Mouse (Mus musculus): Measurements from ENCODE around the gene Snx29. TPM values are rescaled to one million over a fixed set of nuclear protein-coding genes. Genes with fewer than 3 reads are reported as not detected.

Gene Snx29
- polyA plus RNA-seq, 1 experiment from 2014 or later, result 10.0 TPM

DNA sequence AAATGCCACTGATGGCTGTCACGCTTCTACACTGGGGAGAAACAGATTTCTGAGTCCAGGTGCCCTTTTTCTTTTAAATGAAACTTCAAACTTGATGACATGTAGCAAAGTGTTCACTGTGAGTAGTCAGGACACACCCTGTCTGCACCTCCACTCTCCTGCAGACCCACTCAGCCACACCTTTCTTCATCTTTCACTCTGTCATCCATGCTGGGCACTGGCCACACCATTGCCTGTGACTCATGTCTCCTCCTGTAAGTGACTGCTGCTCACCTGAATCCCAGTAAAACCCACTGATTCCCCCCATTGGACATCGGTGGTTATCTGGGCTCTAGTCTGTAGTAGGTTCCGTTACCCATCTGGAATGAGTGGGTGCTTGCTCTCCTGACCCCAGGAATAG, 467.8 kb downstream of the Snx29 start:
- Histone ChIP-seq H3K27me3 (ENCODE audit: control insufficient read depth, insufficient read depth, low read length) (no peaks in the 10 kb centered on the region), H3K27ac (ENCODE audit: low read depth, low read length) (no peak overlapping the region), H3K9ac (ENCODE audit: low read length) (no peak overlapping the region), H3K4me2 (no peak overlapping the region), H3K4me3 (ENCODE audit: low read depth, low read length) (no peak overlapping the region), H3K9me3 (ENCODE audit: control insufficient read depth, low read length) (no peaks in the 10 kb centered on the region), H3K36me3 (ENCODE audit: control insufficient read depth, insufficient read depth, low read length) (no peaks in the 10 kb centered on the region), H3K4me1 (ENCODE audit: control insufficient read depth, insufficient read depth, low read length) (no peaks in the 10 kb centered on the region)
- 93% methylated on average over 3 of the region's 3 CpGs for WGBS
- DNase-seq (ENCODE audit: low spot score, missing footprints) (peak; percentile 59), ATAC-seq (ENCODE audit: low FRiP score) (no peak)

DNA sequence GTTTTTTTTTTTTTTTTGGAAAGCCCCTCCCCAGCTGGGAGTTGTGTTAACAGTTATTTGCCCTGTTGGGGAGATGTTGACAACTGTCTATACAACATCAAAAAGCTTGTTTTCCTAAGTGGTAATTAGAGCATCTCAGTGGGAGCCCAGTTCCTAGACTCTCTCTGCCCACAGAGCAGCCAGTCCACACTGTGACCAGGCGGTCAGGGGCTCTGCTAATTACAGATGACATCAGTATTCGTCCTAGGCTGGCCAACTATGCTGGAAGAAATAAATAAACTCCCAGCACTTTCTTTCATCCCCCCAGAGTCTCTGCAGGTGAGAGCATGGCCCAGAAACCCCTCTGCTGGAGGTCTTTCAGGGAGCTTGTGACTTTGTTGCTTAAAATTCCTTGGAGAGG, 470.7 kb downstream of the Snx29 start:
- no peaks in the 10 kb centered on the region for H3K9me3 ChIP-seq (ENCODE audit: control insufficient read depth, low read length)
- no peak overlapping the region for H3K9ac ChIP-seq (ENCODE audit: low read length)
- no peaks in the 10 kb centered on the region for H3K4me1 ChIP-seq (ENCODE audit: control insufficient read depth, insufficient read depth, low read length)
- no peak overlapping the region for H3K4me2 ChIP-seq
- H3K4me3 ChIP-seq (ENCODE audit: low read depth, low read length), result no peak overlapping the region
- DNase-seq (ENCODE audit: low spot score, missing footprints) (peak; percentile 54), ATAC-seq (ENCODE audit: low FRiP score) (no peak)
- no peaks in the 10 kb centered on the region for H3K27me3 ChIP-seq (ENCODE audit: control insufficient read depth, insufficient read depth, low read length)
- 31% methylated on average over 2 of the region's 2 CpGs for WGBS
- no peaks in the 10 kb centered on the region for H3K36me3 ChIP-seq (ENCODE audit: control insufficient read depth, insufficient read depth, low read length)
- H3K27ac ChIP-seq (ENCODE audit: low read depth, low read length), result no peak overlapping the region

DNA sequence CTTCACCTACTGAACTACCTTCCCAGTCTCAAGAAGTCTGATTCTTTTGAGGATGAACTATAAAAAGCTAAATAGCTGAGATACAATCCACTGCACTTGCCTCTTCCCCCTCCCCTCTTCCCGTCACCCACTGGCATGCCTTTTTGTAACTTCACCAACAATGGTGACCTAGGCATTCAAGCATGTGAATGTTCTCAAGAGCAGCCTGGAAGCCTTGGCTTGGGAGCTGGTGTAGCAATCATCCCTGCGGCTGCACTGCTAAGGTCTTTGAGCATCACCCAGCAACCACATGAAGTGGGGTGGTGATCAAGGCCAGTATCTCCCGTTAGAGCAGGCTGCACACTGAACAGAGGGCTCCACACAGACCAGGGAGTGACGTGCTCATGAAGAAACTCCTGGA, 471.9 kb downstream of the Snx29 start:
- no peaks in the 10 kb centered on the region for H3K27me3 ChIP-seq (ENCODE audit: control insufficient read depth, insufficient read depth, low read length)
- no peaks in the 10 kb centered on the region for H3K4me1 ChIP-seq (ENCODE audit: control insufficient read depth, insufficient read depth, low read length)
- DNase-seq (ENCODE audit: low spot score, missing footprints) (no peak), ATAC-seq (ENCODE audit: low FRiP score) (no peak)
- no peak overlapping the region for H3K4me3 ChIP-seq (ENCODE audit: low read depth, low read length)
- H3K36me3 ChIP-seq (ENCODE audit: control insufficient read depth, insufficient read depth, low read length), result no peaks in the 10 kb centered on the region
- no peak overlapping the region for H3K27ac ChIP-seq (ENCODE audit: low read depth, low read length)
- no peak overlapping the region for H3K9ac ChIP-seq (ENCODE audit: low read length)
- H3K9me3 ChIP-seq (ENCODE audit: control insufficient read depth, low read length), result no peaks in the 10 kb centered on the region
- no peak overlapping the region for H3K4me2 ChIP-seq
- 64% methylated on average over 4 of the region's 4 CpGs for WGBS

DNA sequence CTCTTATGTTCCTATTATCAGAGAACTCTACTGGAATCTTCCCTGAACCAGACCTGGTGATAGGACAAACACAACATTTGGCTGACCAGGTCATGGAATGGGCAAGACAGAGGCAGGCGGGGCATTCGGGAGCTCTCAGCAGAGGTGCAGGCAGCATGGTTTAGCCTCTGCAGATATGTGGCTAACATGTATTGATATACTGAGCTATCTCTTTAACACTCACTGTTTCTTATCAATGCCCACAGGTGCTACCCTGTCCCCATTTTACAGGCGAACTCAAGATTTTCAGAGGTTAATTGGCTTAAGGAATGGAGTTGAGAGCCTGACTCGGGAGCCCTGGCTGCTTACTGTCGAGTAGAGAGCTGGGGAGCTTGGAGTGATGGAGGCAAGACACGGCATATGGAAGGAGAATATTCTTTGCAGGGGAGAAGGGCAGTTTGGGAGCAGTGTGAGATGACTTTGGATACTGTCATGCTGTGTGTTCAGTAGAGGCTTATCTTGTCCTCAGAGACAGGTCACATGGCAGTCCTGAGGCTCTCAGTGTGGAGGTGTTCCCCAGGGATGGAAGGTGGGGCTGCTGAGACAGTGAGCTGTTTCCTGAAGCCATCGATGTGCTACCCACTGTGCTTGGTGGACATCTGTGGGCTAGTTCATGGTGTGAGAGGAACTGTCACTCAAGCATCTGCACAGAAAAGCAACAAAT, 473.2 kb downstream of the Snx29 start:
- H3K27ac ChIP-seq (ENCODE audit: low read depth, low read length), result no peak overlapping the region
- H3K9me3 ChIP-seq (ENCODE audit: control insufficient read depth, low read length), result no peaks in the 10 kb centered on the region
- ATAC-seq (ENCODE audit: low FRiP score) (no peak), DNase-seq (ENCODE audit: low spot score, missing footprints) (peak; percentile 66)
- H3K9ac ChIP-seq (ENCODE audit: low read length), result no peak overlapping the region
- WGBS, result 82% methylated on average over 7 of the region's 7 CpGs
- H3K4me3 ChIP-seq (ENCODE audit: low read depth, low read length), result no peak overlapping the region
- no peaks in the 10 kb centered on the region for H3K27me3 ChIP-seq (ENCODE audit: control insufficient read depth, insufficient read depth, low read length)
- no peak overlapping the region for H3K4me2 ChIP-seq
- no peaks in the 10 kb centered on the region for H3K36me3 ChIP-seq (ENCODE audit: control insufficient read depth, insufficient read depth, low read length)
- no peaks in the 10 kb centered on the region for H3K4me1 ChIP-seq (ENCODE audit: control insufficient read depth, insufficient read depth, low read length)

DNA sequence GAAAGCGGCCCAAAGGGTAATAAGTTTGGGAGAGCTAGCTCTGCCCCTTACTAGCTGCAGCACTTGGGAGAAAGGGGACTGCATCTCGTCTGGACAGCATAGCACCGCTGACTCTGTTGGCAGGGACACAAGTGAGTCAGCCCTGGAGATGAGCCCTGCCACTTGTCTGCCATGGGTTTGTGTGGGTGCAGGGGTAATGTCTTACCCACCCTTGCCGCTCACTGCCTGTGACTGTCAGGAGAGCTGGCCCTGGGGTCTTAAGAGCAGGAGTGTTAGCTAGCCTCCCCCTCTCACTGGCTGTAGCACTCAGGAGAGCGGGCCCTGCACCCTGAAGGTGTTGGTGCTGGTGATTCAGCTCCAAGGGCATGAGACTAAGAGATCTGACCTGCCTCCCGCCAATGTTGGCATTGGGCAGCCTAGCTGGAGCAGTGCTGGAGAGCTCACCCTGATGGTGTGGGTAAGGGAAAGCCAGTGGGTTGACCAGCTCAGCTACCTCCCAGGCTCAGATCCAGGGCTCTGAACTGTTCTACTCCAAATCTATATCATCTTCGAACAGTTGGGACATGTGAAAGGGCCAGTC, 479.3 kb downstream of the Snx29 start:
- Histone ChIP-seq H3K4me3 (ENCODE audit: low read depth, low read length) (no peak overlapping the region), H3K27me3 (ENCODE audit: control insufficient read depth, insufficient read depth, low read length) (no peaks in the 10 kb centered on the region), H3K9me3 (ENCODE audit: control insufficient read depth, low read length) (no peaks in the 10 kb centered on the region), H3K36me3 (ENCODE audit: control insufficient read depth, insufficient read depth, low read length) (no peaks in the 10 kb centered on the region), H3K9ac (ENCODE audit: low read length) (no peak overlapping the region), H3K4me1 (ENCODE audit: control insufficient read depth, insufficient read depth, low read length) (no peaks in the 10 kb centered on the region), H3K27ac (ENCODE audit: low read depth, low read length) (no peak overlapping the region), H3K4me2 (no peak overlapping the region)
- ATAC-seq (ENCODE audit: low FRiP score), result no peak
- WGBS, result 93% methylated on average over 7 of the region's 7 CpGs
- peak; percentile 28 for DNase-seq (ENCODE audit: low spot score, missing footprints)

Other genes with a start within 250 kb of the Snx29 start
- 27.3 and 31.0 TPM in 2 replicates for gene Txndc11, start 188.3 kb upstream of the Snx29 start, polyA plus RNA-seq (2014; fragmentation: Nextera tagmentation; extraction: Ambion mirVana)
- 82.2 and 87.5 TPM in 2 replicates for gene Zc3h7a, start 146.5 kb upstream of the Snx29 start, polyA plus RNA-seq (2014; fragmentation: Nextera tagmentation; extraction: Ambion mirVana)
- gene Rsl1d1, start 119.6 kb upstream of the Snx29 start, polyA plus RNA-seq (2014; fragmentation: Nextera tagmentation; extraction: Ambion mirVana), result 276 and 303 TPM in 2 replicates
- gene Gspt1, start 68.6 kb upstream of the Snx29 start, polyA plus RNA-seq (2014; fragmentation: Nextera tagmentation; extraction: Ambion mirVana), result 87.6 and 95.2 TPM in 2 replicates
- not detected in 2 replicates for gene Tnfrsf17, start 9.1 kb upstream of the Snx29 start, polyA plus RNA-seq (2014; fragmentation: Nextera tagmentation; extraction: Ambion mirVana)